Mouse (Mus musculus) CH12.LX (cell line): ENCODE measurements at regions not wholly inside any gene's neighbourhood (a gene's known extent, or its start where the extent isn't known, plus 50 kb on each side); places are given as distances from the start of the nearest gene placed in this dataset.

Source experiments
- DNase-seq: peaks from one replicate; pipeline ENCODE4 v3.0.0-alpha.2; 2013; ENCODE audit errors: extremely low read depth
- H3K27ac ChIP-seq: 2 replicates; pipeline ENCODE4 v1.5.1; 2012; ENCODE audit warnings: low read depth, mild to moderate bottlenecking, control low read depth, moderate library complexity; ENCODE audit not compliant: insufficient read depth
- H3K27me3 ChIP-seq: replicated peaks from 2 replicates; pipeline ENCODE3; 2012; ENCODE audit warnings: inconsistent platforms
- H3K36me3 ChIP-seq, 2 experiments: replicated peaks in 1 of 2; 2 replicates each; pipeline versions ENCODE3 to v1.6.1; 2012; ENCODE audit warnings: inconsistent platforms in 1 of 2, low read length in 1 of 2, mild to moderate bottlenecking in 1 of 2, mixed read lengths in 1 of 2, moderate library complexity in 1 of 2; ENCODE audit not compliant: control insufficient read depth in 1 of 2, insufficient read depth in 1 of 2
- H3K4me1 ChIP-seq, 2 experiments: 2 replicates each; pipeline ENCODE4 v1.6.1; 2012; ENCODE audit warnings: inconsistent platforms in 1 of 2, moderate library complexity in 1 of 2; ENCODE audit not compliant: insufficient read depth in 2 of 2, control insufficient read depth in 1 of 2
- H3K4me2 ChIP-seq: 2 replicates; pipeline ENCODE4 v1.6.1; 2012; ENCODE audit warnings: low read depth, mild to moderate bottlenecking, control low read depth; ENCODE audit not compliant: poor library complexity, insufficient read depth, severe bottlenecking
- H3K4me3 ChIP-seq, 3 experiments: fragments of 150-350 bp in 1 of 3; sonication (generic) in 1 of 3; replicated peaks in 1 of 3; 2 replicates each; pipeline versions ENCODE3 to v1.5.1; 2011 to 2012; ENCODE audit warnings: low read depth in 2 of 3, low read length in 2 of 3, mild to moderate bottlenecking in 2 of 3, moderate library complexity in 2 of 3, control low read depth in 1 of 3, improper control_type of control experiment in 1 of 3, inconsistent platforms in 1 of 3, mixed read lengths in 1 of 3; ENCODE audit not compliant: poor library complexity in 1 of 3
- H3K79me2 ChIP-seq: replicated peaks from 2 replicates; pipeline ENCODE4 v1.6.1; 2012; ENCODE audit warnings: mild to moderate bottlenecking, moderate library complexity; ENCODE audit not compliant: control insufficient read depth, poor library complexity, insufficient read depth, severe bottlenecking; ENCODE audit errors: extremely low read depth
- H3K9ac ChIP-seq: 2 replicates; pipeline ENCODE4 v1.6.1; 2012; ENCODE audit warnings: low read depth, mild to moderate bottlenecking, control low read depth, moderate library complexity; ENCODE audit not compliant: insufficient read depth
- H3K9me3 ChIP-seq: replicated peaks from 2 replicates; pipeline ENCODE3; 2012; ENCODE audit warnings: low read length, inconsistent platforms, mixed read lengths
- CHD1 ChIP-seq: IDR thresholded peaks from 2 replicates; pipeline ENCODE4 v1.6.1; 2012; ENCODE audit warnings: low read depth, low read length, improper control_type of control experiment, inconsistent platforms
- EP300 ChIP-seq: IDR thresholded peaks from 2 replicates; pipeline ENCODE4 v1.6.1; 2011; ENCODE audit warnings: low read length, improper control_type of control experiment
- ETS1 ChIP-seq: conservative IDR thresholded peaks from 2 replicates; pipeline ENCODE4 v1.6.1; 2012; ENCODE audit warnings: low read depth, mild to moderate bottlenecking, inconsistent platforms, low read length, improper control_type of control experiment, moderate library complexity
- GABPA ChIP-seq: IDR thresholded peaks from 2 replicates; pipeline ENCODE4 v1.6.1; 2012; ENCODE audit warnings: low read depth, low read length, improper control_type of control experiment, inconsistent platforms; ENCODE audit not compliant: insufficient replicate concordance
- HCFC1 ChIP-seq: IDR thresholded peaks from 2 replicates; pipeline ENCODE4 v1.6.1; 2012; ENCODE audit warnings: low read depth, mild to moderate bottlenecking, inconsistent platforms, low read length, improper control_type of control experiment
- JUND ChIP-seq: conservative IDR thresholded peaks from 2 replicates; pipeline ENCODE4 v1.6.1; 2011; ENCODE audit warnings: low read depth, low read length, improper control_type of control experiment
- KAT2A ChIP-seq: IDR thresholded peaks from 2 replicates; pipeline ENCODE4 v1.6.1; 2012; ENCODE audit warnings: low read length, improper control_type of control experiment, inconsistent platforms; ENCODE audit not compliant: insufficient replicate concordance
- MEF2A ChIP-seq: IDR thresholded peaks from 2 replicates; pipeline ENCODE4 v1.6.1; 2014; ENCODE audit warnings: low read depth, mild to moderate bottlenecking, inconsistent platforms, low read length, improper control_type of control experiment, borderline replicate concordance
- MYC ChIP-seq: IDR thresholded peaks from 2 replicates; pipeline ENCODE4 v1.6.1; 2011; ENCODE audit warnings: low read depth, mild to moderate bottlenecking, improper control_type of control experiment, low read length
- NELFE ChIP-seq: IDR thresholded peaks from 2 replicates; pipeline ENCODE4 v1.6.1; 2011; ENCODE audit warnings: low read depth, low read length, improper control_type of control experiment
- NRF1 ChIP-seq: IDR thresholded peaks from 2 replicates; pipeline ENCODE4 v1.6.1; 2014; ENCODE audit warnings: low read depth, mild to moderate bottlenecking, inconsistent platforms, low read length, improper control_type of control experiment, moderate library complexity
- POLR2A ChIP-seq: IDR thresholded peaks from 2 replicates; pipeline ENCODE4 v1.6.1; 2011; ENCODE audit warnings: low read depth, mild to moderate bottlenecking, improper control_type of control experiment, low read length
- POLR2AphosphoS2 ChIP-seq: IDR thresholded peaks from 2 replicates; pipeline ENCODE4 v1.6.1; 2011; ENCODE audit warnings: low read depth, low read length, improper control_type of control experiment
- RAD21 ChIP-seq: IDR thresholded peaks from 2 replicates; pipeline ENCODE4 v1.6.1; 2011; ENCODE audit warnings: low read depth, mild to moderate bottlenecking, low read length, improper control_type of control experiment, moderate library complexity
- SMC3 ChIP-seq: IDR thresholded peaks from 2 replicates; pipeline ENCODE4 v1.6.1; 2011; ENCODE audit warnings: low read depth, low read length, improper control_type of control experiment
- TCF12 ChIP-seq: IDR thresholded peaks from 2 replicates; pipeline ENCODE4 v1.6.1; 2014; ENCODE audit warnings: low read depth, mild to moderate bottlenecking, inconsistent platforms, low read length, improper control_type of control experiment
- USF2 ChIP-seq: conservative IDR thresholded peaks from 2 replicates; pipeline ENCODE4 v1.6.1; 2011; ENCODE audit warnings: low read depth, low read length, improper control_type of control experiment
- ZC3H11A ChIP-seq: IDR thresholded peaks from 2 replicates; pipeline ENCODE4 v1.6.1; 2012; ENCODE audit warnings: low read depth, mild to moderate bottlenecking, inconsistent platforms, low read length, improper control_type of control experiment
- ZKSCAN1 ChIP-seq: IDR thresholded peaks from 2 replicates; pipeline ENCODE4 v1.6.1; 2012; ENCODE audit warnings: low read depth, inconsistent platforms, low read length, improper control_type of control experiment, borderline replicate concordance
- ZNF384 ChIP-seq: IDR thresholded peaks from 2 replicates; pipeline ENCODE4 v1.6.1; 2012; ENCODE audit warnings: low read depth, low read length, improper control_type of control experiment, inconsistent platforms
- dilution Hi-C: fragments of 300-500 bp; cut with MboI; formaldehyde crosslinking; loops from 2 replicates; pipeline ENCODE4 v1.14.3; 2020; ENCODE audit warnings: low sequenced_read_pairs; ENCODE audit not compliant: extremely low pct_unique_long_range_greater_than_20kb, extremely low pct_ligation_motif_present
- in situ Hi-C: fragments of 300-500 bp; cut with MboI; formaldehyde crosslinking; loops from 3 replicates; pipeline ENCODE4 v1.14.3; 2019; ENCODE audit warnings: low sequenced_read_pairs, low pct_ligation_motif_present, low pct_unique_long_range_greater_than_20kb, mixed read lengths

DNA sequence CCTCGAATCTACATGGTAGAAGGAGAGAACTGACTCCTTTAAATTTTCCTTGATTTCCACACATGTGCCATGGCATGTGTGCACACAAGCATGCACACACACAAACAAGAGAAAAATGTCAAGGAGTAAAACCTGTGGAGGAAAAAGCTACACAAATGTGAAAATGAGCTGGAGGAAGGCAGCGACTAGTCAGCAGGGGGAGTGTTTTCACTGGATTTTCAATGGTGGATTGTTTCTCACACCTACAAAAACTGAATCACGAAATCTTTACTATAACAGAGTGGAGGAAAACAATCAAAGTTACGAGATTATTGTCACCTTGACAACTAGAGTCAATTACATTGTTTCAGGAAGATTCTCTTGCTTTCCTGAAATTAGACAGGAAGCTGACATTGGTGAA, 167.0 kb upstream of the Nsun6 start:
- Histone ChIP-seq H3K4me1 (no peaks in the 10 kb centered on the region), H3K36me3 (no peaks in the 10 kb centered on the region), H3K4me3 (no peak overlapping the region)
- dilution Hi-C loops = no loop called here
- no peak for TF ChIP-seq JUND
- peak; percentile 31 for TF ChIP-seq RAD21
- no peak for TF ChIP-seq TCF12
- TF ChIP-seq, all 38 proteins: peak for 1
- no peak overlapping the region for H3K27ac ChIP-seq
- H3K27me3 ChIP-seq = no peaks in the 10 kb centered on the region
- no peak overlapping the region for H3K4me2 ChIP-seq
- peak; percentile 3 for DNase-seq
- no peaks in the 10 kb centered on the region for H3K79me2 ChIP-seq
- in situ Hi-C loops = no loop called here
- H3K9ac ChIP-seq = no peak overlapping the region
- H3K9me3 ChIP-seq = no peaks in the 10 kb centered on the region

DNA sequence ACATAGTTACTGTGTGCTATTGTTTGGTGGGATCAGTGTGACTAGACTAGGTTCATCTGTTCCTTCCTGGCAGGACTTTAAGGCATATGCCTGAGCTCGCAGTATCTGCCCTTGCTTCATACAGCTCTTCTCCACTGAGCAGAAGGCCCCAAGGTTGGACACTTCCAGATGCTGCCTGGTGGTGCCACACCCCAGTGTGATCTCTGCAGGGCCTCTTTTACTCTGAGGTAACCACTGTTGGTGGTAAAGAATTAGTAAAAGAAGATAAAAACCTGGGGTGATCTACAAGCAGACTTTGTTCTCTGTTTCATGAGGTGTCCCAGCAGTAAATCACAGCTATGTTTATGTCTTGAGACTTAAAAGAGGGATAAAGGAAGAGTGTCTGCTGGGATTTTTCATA, 133.2 kb upstream of the Nsun6 start:
- in situ Hi-C loops (no loop called here), dilution Hi-C loops (no loop called here)
- Histone ChIP-seq H3K36me3 (no peaks in the 10 kb centered on the region), H3K9ac (no peak overlapping the region), H3K27ac (no peak overlapping the region), H3K4me1 (no peaks in the 10 kb centered on the region), H3K79me2 (no peaks in the 10 kb centered on the region), H3K9me3 (no peaks in the 10 kb centered on the region), H3K4me2 (no peak overlapping the region), H3K4me3 (no peak overlapping the region), H3K27me3 (no peaks in the 10 kb centered on the region)
- DNase-seq = no peak
- no peak for TF ChIP-seq MYC
- TF ChIP-seq ETS1 = no peak
- no peak for TF ChIP-seq NRF1
- no peak for TF ChIP-seq ZKSCAN1
- TF ChIP-seq KAT2A = no peak
- no peak for TF ChIP-seq ZC3H11A
- no peak for TF ChIP-seq CHD1
- no peak for TF ChIP-seq MEF2A
- TF ChIP-seq SMC3 = no peak
- TF ChIP-seq POLR2A = no peak
- no peak for TF ChIP-seq ZNF384
- TF ChIP-seq GABPA = no peak
- no peak for TF ChIP-seq JUND

DNA sequence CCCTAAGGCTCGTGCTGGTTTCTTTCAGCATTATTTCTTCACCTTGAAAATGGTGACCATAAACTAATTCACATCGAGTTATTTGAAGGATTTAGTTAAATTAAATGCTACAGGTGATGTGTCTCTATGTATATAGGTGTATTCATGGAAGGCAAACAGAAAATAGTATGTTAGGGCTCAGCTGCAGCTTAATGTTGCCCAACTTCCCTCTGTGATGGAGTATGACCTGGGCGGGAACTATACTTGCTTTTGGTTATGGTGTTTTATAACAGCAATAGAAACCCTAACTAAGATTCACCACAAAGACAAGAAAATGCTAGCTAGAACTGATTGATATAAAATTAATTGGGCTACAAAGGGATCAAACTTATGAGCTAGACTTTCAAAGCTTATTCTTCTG, 126.1 kb upstream of the Nsun6 start:
- dilution Hi-C loops = no loop called here
- no peak overlapping the region for H3K4me3 ChIP-seq
- H3K36me3 ChIP-seq = no peaks in the 10 kb centered on the region
- no peak for DNase-seq
- no peak overlapping the region for H3K27ac ChIP-seq
- TF ChIP-seq ZKSCAN1 = no peak
- TF ChIP-seq MYC = no peak
- TF ChIP-seq POLR2A = no peak
- no peak for TF ChIP-seq POLR2AphosphoS2
- TF ChIP-seq HCFC1 = no peak
- TF ChIP-seq CHD1 = no peak
- TF ChIP-seq MEF2A = no peak
- TF ChIP-seq EP300 = no peak
- TF ChIP-seq USF2 = no peak
- no peak for TF ChIP-seq TCF12
- no peak for TF ChIP-seq NELFE
- H3K4me1 ChIP-seq = no peaks in the 10 kb centered on the region
- no peaks in the 10 kb centered on the region for H3K27me3 ChIP-seq
- H3K4me2 ChIP-seq = no peak overlapping the region
- H3K9me3 ChIP-seq = no peaks in the 10 kb centered on the region
- in situ Hi-C loops = no loop called here
- no peaks in the 10 kb centered on the region for H3K79me2 ChIP-seq
- H3K9ac ChIP-seq = no peak overlapping the region
